Mouse (Mus musculus): Measurements from ENCODE around the gene Spry2. TPM values are rescaled to one million over a fixed set of nuclear protein-coding genes. Genes with fewer than 3 reads are reported as not detected.

Gene Spry2
- polyA plus RNA-seq, 1 experiment from 2014 or later: 91.0 TPM

DNA sequence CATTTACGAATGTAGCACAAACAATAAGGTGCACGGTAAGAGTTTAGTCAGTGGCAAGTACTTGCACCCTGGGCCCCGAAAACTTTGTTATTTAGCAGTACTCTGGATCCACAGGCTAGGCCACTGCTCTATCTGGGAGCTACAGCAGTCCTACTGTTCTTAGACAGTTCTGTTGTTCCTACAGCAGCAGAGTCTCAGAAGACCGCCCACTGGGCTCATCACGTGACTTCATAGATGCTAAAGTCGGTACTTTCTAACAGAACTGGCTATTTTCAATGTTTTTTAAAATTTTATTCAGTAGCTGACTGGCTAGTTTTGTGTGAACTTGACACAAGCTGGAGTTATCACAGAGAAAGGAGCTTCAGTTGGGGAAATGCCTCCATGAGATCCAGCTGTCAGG, 11.4 kb downstream of the Spry2 start:
- WGBS: 83% methylated on average over 6 of the region's 6 CpGs
- Histone ChIP-seq H3K27me3 (ENCODE audit: insufficient read depth, low read length) (no peaks in the 10 kb centered on the region), H3K4me3 (replicated peaks; ENCODE audit: low read depth, low read length) (no peak overlapping the region), H3K27ac (no peak overlapping the region), H3K4me1 (replicated peaks; ENCODE audit: insufficient read depth, low read length) (peaks cover 1% of the 10 kb centered on the region; the same call in 1 of the 2 replicates), H3K4me2 (ENCODE audit: low read length) (no peak overlapping the region), H3K9ac (ENCODE audit: low read depth, low read length) (no peak overlapping the region), H3K36me3 (ENCODE audit: insufficient read depth, low read length) (0 out of 2 replicates have a peak, but pooled peaks cover 3% of the 10 kb centered on the region), H3K9me3 (replicated peaks; ENCODE audit: low read length) (no peaks in the 10 kb centered on the region)
- ATAC-seq (replicated peaks; ENCODE audit: low FRiP score, low read depth): no peak
- DNase-seq (ENCODE audit: low spot score): no peak
- TF ChIP-seq CTCF (IDR thresholded peaks at IDR 0.05; ENCODE audit: low read depth): no peak

DNA sequence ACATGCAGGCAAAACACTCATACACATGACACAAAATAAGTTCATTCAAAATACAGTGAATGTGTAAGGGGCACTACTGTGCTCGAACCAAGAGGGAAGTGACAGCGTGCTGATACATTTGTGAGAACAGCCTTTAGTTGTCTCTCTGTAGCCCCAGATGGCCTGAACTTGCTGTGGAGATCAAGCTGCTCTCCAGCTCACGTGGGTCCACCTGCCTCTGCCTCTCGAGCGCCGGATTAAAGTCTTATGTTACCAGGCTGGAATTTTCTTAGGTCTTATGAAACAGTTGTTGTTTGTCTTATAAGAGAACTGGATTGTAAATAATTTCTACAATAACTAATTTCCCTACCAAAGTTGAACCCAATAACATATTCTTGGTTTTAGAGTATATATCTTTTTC, 13.4 kb downstream of the Spry2 start:
- Histone ChIP-seq H3K9me3 (replicated peaks; ENCODE audit: low read length) (no peaks in the 10 kb centered on the region), H3K9ac (ENCODE audit: low read depth, low read length) (no peak overlapping the region), H3K4me1 (replicated peaks; ENCODE audit: insufficient read depth, low read length) (no peaks in the 10 kb centered on the region), H3K4me3 (replicated peaks; ENCODE audit: low read depth, low read length) (no peak overlapping the region), H3K27ac (no peak overlapping the region), H3K27me3 (ENCODE audit: insufficient read depth, low read length) (no peaks in the 10 kb centered on the region), H3K36me3 (ENCODE audit: insufficient read depth, low read length) (no peaks in the 10 kb centered on the region), H3K4me2 (ENCODE audit: low read length) (no peak overlapping the region)
- TF ChIP-seq CTCF (IDR thresholded peaks at IDR 0.05; ENCODE audit: low read depth): no peak
- DNase-seq (ENCODE audit: low spot score): no peak
- ATAC-seq (replicated peaks; ENCODE audit: low FRiP score, low read depth): no peak
- WGBS: 86% methylated on average over 6 of the region's 6 CpGs

DNA sequence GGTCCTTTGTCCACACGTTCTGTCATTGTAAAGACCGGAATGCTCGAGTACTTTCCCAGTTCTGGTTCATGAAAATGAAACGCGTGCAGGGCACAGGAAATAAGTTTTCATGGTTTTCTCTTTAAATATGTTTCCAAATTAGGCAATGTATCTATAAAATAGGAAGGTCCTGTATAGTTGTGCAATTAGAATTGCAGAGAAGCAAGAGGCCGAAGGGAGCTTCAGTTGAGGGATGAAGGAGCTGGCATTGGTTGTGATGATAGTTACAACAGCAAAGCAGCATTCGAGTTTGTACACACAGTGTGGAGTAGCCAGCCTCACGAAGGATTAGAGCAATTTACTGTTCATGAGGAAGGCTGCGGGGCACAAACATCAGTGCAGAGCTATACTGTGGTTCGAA, 18.3 kb downstream of the Spry2 start:
- no peaks in the 10 kb centered on the region for H3K27me3 ChIP-seq (ENCODE audit: insufficient read depth, low read length)
- no peaks in the 10 kb centered on the region for H3K36me3 ChIP-seq (ENCODE audit: insufficient read depth, low read length)
- no peak overlapping the region for H3K4me2 ChIP-seq (ENCODE audit: low read length)
- WGBS: 85% methylated on average over 10 of the region's 10 CpGs
- H3K4me1 ChIP-seq (replicated peaks; ENCODE audit: insufficient read depth, low read length): no peaks in the 10 kb centered on the region
- H3K4me3 ChIP-seq (replicated peaks; ENCODE audit: low read depth, low read length): no peak overlapping the region
- H3K27ac ChIP-seq: no peak overlapping the region
- no peaks in the 10 kb centered on the region for H3K9me3 ChIP-seq (replicated peaks; ENCODE audit: low read length)
- H3K9ac ChIP-seq (ENCODE audit: low read depth, low read length): no peak overlapping the region
- no peak for DNase-seq (ENCODE audit: low spot score)
- ATAC-seq (replicated peaks; ENCODE audit: low FRiP score, low read depth): no peak
- no peak for TF ChIP-seq CTCF (IDR thresholded peaks at IDR 0.05; ENCODE audit: low read depth)

DNA sequence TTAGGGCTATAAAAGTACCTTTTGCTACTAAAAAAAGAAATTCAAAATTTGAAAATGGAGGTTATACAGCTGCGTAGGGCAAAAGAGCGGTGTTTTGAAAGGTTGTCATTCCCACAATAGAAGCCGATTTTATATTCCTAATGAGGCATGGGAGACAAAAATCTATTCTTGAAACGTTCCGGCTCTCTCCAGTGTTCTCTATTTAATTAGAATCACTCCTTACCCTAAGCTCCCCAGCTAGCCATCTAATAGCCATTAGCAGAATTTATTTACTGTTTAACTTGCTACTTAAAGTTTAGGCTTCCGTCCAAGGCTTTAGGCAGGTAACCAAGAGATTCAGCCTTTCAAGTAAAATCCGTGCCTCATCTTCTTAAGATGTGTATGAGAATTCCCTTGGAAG, 20.2 kb downstream of the Spry2 start:
- Histone ChIP-seq H3K9ac (ENCODE audit: low read depth, low read length) (no peak overlapping the region), H3K4me2 (ENCODE audit: low read length) (no peak overlapping the region), H3K4me1 (replicated peaks; ENCODE audit: insufficient read depth, low read length) (peaks cover 4% of the 10 kb centered on the region; the same call in 1 of the 2 replicates), H3K9me3 (replicated peaks; ENCODE audit: low read length) (no peaks in the 10 kb centered on the region), H3K4me3 (replicated peaks; ENCODE audit: low read depth, low read length) (no peak overlapping the region), H3K36me3 (ENCODE audit: insufficient read depth, low read length) (no peaks in the 10 kb centered on the region), H3K27ac (no peak overlapping the region), H3K27me3 (ENCODE audit: insufficient read depth, low read length) (no peaks in the 10 kb centered on the region)
- TF ChIP-seq CTCF (IDR thresholded peaks at IDR 0.05; ENCODE audit: low read depth): no peak
- 64% methylated on average over 7 of the region's 7 CpGs for WGBS
- DNase-seq (ENCODE audit: low spot score) (no peak), ATAC-seq (replicated peaks; ENCODE audit: low FRiP score, low read depth) (no peak)

DNA sequence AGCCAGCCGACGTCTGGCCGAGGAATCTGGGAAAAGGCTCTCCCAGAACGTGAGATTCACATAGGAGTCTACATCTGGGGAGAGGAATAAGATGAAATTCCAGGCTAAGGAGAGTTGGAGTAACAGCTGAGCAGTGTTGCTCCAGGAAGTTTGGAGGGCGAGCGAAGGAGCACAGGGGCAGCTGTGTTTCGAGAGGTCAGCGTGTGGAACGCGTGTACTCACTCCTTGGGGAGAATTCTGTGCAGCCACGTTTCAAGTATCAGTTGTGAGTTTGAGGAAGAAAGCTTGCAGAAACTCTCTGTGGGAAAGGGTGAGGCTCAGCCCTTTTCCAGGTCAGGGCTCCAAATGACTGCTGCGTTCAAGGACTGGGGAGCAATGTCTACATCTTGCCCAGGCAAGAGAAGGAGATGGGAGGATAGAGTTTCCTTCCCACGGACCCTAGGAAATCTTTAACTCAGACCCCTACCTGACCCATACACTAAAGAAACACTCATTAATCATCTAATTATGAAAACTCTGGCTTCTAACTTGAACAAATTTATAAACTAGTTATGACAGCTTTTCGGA, 26.2 kb downstream of the Spry2 start:
- H3K36me3 ChIP-seq (ENCODE audit: insufficient read depth, low read length): no peaks in the 10 kb centered on the region
- no peak overlapping the region for H3K9ac ChIP-seq (ENCODE audit: low read depth, low read length)
- H3K27ac ChIP-seq: peak overlapping the region; percentile 87
- H3K4me2 ChIP-seq (ENCODE audit: low read length): peak overlapping the region; percentile 41
- ATAC-seq (replicated peaks; ENCODE audit: low FRiP score, low read depth) (peak; percentile 43; the same call in 1 of the 2 replicates), DNase-seq (ENCODE audit: low spot score) (peak; percentile 83)
- H3K4me3 ChIP-seq (replicated peaks; ENCODE audit: low read depth, low read length): no peak overlapping the region
- H3K9me3 ChIP-seq (replicated peaks; ENCODE audit: low read length): no peaks in the 10 kb centered on the region
- H3K27me3 ChIP-seq (ENCODE audit: insufficient read depth, low read length): no peaks in the 10 kb centered on the region
- WGBS: 13% methylated on average over 14 of the region's 14 CpGs
- peaks cover 11% of the 10 kb centered on the region; the same call in 1 of the 2 replicates for H3K4me1 ChIP-seq (replicated peaks; ENCODE audit: insufficient read depth, low read length)
- no peak for TF ChIP-seq CTCF (IDR thresholded peaks at IDR 0.05; ENCODE audit: low read depth)

DNA sequence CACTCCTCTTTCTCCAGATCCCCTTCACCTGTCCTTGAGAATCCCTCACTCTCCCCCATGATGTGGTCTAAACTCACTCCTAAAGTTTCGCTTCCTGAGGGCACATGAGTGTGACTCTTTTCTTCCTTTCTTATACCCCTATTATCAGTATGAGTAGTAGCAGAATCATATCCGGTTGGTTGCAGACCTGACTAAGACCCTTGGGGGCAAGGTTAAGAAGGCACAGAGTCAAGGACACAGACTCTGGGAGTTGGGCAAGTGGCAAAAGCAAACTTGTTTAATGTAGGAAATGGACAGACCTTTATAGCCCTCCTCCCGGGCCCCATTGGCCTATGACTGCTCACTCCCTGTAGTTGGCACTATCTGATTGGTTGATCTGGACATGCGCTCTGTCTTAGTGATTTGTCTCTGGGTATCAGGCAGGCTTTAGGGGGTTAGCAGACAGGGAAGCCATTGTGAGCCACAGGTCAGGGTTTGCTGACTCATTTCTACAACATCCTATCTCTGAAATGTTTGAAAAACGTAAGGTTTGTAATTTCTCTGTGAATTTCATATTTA, 31.2 kb downstream of the Spry2 start:
- Histone ChIP-seq H3K27ac (no peak overlapping the region), H3K4me1 (replicated peaks; ENCODE audit: insufficient read depth, low read length) (0 out of 2 replicates have a peak, but pooled peaks cover 4% of the 10 kb centered on the region), H3K4me3 (replicated peaks; ENCODE audit: low read depth, low read length) (no peak overlapping the region), H3K9ac (ENCODE audit: low read depth, low read length) (no peak overlapping the region), H3K27me3 (ENCODE audit: insufficient read depth, low read length) (no peaks in the 10 kb centered on the region), H3K9me3 (replicated peaks; ENCODE audit: low read length) (no peaks in the 10 kb centered on the region; the same call in 1 of the 2 replicates), H3K36me3 (ENCODE audit: insufficient read depth, low read length) (no peaks in the 10 kb centered on the region), H3K4me2 (ENCODE audit: low read length) (no peak overlapping the region)
- no peak for TF ChIP-seq CTCF (IDR thresholded peaks at IDR 0.05; ENCODE audit: low read depth)
- ATAC-seq (replicated peaks; ENCODE audit: low FRiP score, low read depth) (no peak), DNase-seq (ENCODE audit: low spot score) (no peak)
- WGBS: 94% methylated on average over 5 of the region's 5 CpGs
